Comparison of ENCODE assay signal across 8 mouse cellular contexts in genomic region chr11:89186911-89187621, GRCm38 (mm10).
DNase-seq lines count a peak whose midpoint lies in the region; ATAC-seq and TF ChIP-seq lines count a peak whose summit lies in the region.

No protein-coding gene starts in this region.

- peak; percentile 93 for ATAC-seq in embryonic facial prominence, embryonic 14.5 days (ENCODE audit: low read depth)
- ATAC-seq in intestine, postnatal 0 days: peak; percentile 67; the same call in 1 of the 2 replicates
- peak; percentile 70 for ATAC-seq in midbrain, embryonic 14.5 days (ENCODE audit: low FRiP score, low TSS enrichment)
- no peak for ATAC-seq in erythroid progenitor cell, adult 5-6 weeks (replicated peaks; ENCODE audit: low FRiP score, poor library complexity, severe bottlenecking)

- H3K27me3 ChIP-seq in embryonic facial prominence, embryonic 14.5 days (replicated peaks; ENCODE audit: control insufficient read depth, insufficient read depth, low read length): no peaks in the 10 kb centered on the region
- H3K27me3 ChIP-seq in intestine, postnatal 0 days (replicated peaks; ENCODE audit: control insufficient read depth, insufficient read depth, low read length): no peaks in the 10 kb centered on the region
- no peaks in the 10 kb centered on the region for H3K27me3 ChIP-seq in midbrain, embryonic 14.5 days (ENCODE audit: control insufficient read depth, insufficient read depth, low read length)
- no peaks in the 10 kb centered on the region for H3K27me3 ChIP-seq in testis, adult 2 months (ENCODE audit: control insufficient read depth, insufficient read depth, low read length)

- no peak for TF ChIP-seq CTCF in intestine, postnatal 0 days (IDR thresholded peaks at IDR 0.05; ENCODE audit: low read depth)
- no peak for TF ChIP-seq CTCF in testis, adult 2 months (IDR thresholded peaks at IDR 0.05; ENCODE audit: control insufficient read depth, insufficient read depth, insufficient replicate concordance, low read depth, low read length)

- intact Hi-C loops in left cerebral cortex, postnatal 4 days (cut with DNase I): no loop called here

- H3K4me2 ChIP-seq in embryonic facial prominence, embryonic 14.5 days (ENCODE audit: low read depth, low read length): peak overlapping the region; percentile 51
- peak overlapping the region; percentile 33 for H3K4me2 ChIP-seq in intestine, postnatal 0 days (replicated peaks; ENCODE audit: low read depth)
- H3K4me2 ChIP-seq in midbrain, embryonic 14.5 days (ENCODE audit: low read length): peak overlapping the region; percentile 43

- no peak for TF ChIP-seq POLR2A in testis, adult 2 months (IDR thresholded peaks at IDR 0.05; ENCODE audit: control insufficient read depth, low read depth, low read length)

- H3K9ac ChIP-seq in embryonic facial prominence, embryonic 14.5 days (ENCODE audit: low read depth, low read length): peak overlapping the region; percentile 32; the same call in 1 of the 2 replicates
- H3K9ac ChIP-seq in intestine, postnatal 0 days (ENCODE audit: low read depth, low read length): 0 out of 2 replicates have a peak overlapping the region, but pooled peaks have one; percentile 1
- no peak overlapping the region; the same call in 1 of the 2 replicates for H3K9ac ChIP-seq in midbrain, embryonic 14.5 days (replicated peaks; ENCODE audit: low read length)

- H3K36me3 ChIP-seq in embryonic facial prominence, embryonic 14.5 days (ENCODE audit: control insufficient read depth, insufficient read depth, low read length): no peaks in the 10 kb centered on the region
- no peaks in the 10 kb centered on the region for H3K36me3 ChIP-seq in intestine, postnatal 0 days (ENCODE audit: control insufficient read depth, insufficient read depth)
- H3K36me3 ChIP-seq in midbrain, embryonic 14.5 days (ENCODE audit: control insufficient read depth, insufficient read depth, low read length): no peaks in the 10 kb centered on the region
- H3K36me3 ChIP-seq in testis, adult 2 months (ENCODE audit: control insufficient read depth, insufficient read depth, low read length): no peaks in the 10 kb centered on the region

- peak overlapping the region; percentile 20 for H3K4me3 ChIP-seq in embryonic facial prominence, embryonic 14.5 days (ENCODE audit: low read depth, low read length)
- H3K4me3 ChIP-seq in intestine, postnatal 0 days (ENCODE audit: low read depth, low read length): no peak overlapping the region
- peak overlapping the region; percentile 4; the same call in 1 of the 2 replicates for H3K4me3 ChIP-seq in midbrain, embryonic 14.5 days (replicated peaks; ENCODE audit: low read depth, low read length)
- H3K4me3 ChIP-seq in testis, adult 2 months (ENCODE audit: control insufficient read depth, low read depth, low read length): peak overlapping the region; percentile 24

- peak overlapping the region; percentile 71 for H3K27ac ChIP-seq in embryonic facial prominence, embryonic 14.5 days (replicated peaks; ENCODE audit: low read depth, low read length)
- H3K27ac ChIP-seq in intestine, postnatal 0 days (ENCODE audit: low read depth, low read length): no peak overlapping the region
- H3K27ac ChIP-seq in midbrain, embryonic 14.5 days (replicated peaks; ENCODE audit: low read depth, low read length): peak overlapping the region; percentile 14; the same call in 1 of the 2 replicates
- no peak overlapping the region for H3K27ac ChIP-seq in testis, adult 2 months (ENCODE audit: control insufficient read depth, insufficient read depth, low read depth, low read length)

- 3% methylated on average over 23 of the region's 26 CpGs for WGBS in embryonic facial prominence, embryonic 14.5 days
- 10% methylated on average over 26 of the region's 26 CpGs for WGBS in intestine, postnatal 0 days
- 8% methylated on average over 26 of the region's 26 CpGs for WGBS in midbrain, embryonic 14.5 days

- no peaks in the 10 kb centered on the region for H3K9me3 ChIP-seq in embryonic facial prominence, embryonic 14.5 days (ENCODE audit: control insufficient read depth, low read length)
- no peaks in the 10 kb centered on the region for H3K9me3 ChIP-seq in intestine, postnatal 0 days (ENCODE audit: control insufficient read depth)
- no peaks in the 10 kb centered on the region for H3K9me3 ChIP-seq in midbrain, embryonic 14.5 days (ENCODE audit: control insufficient read depth, low read length)

- peaks cover 16% of the 10 kb centered on the region for H3K4me1 ChIP-seq in embryonic facial prominence, embryonic 14.5 days (ENCODE audit: control insufficient read depth, insufficient read depth, low read length)
- H3K4me1 ChIP-seq in intestine, postnatal 0 days (replicated peaks; ENCODE audit: control insufficient read depth, insufficient read depth, low read length): no peaks in the 10 kb centered on the region
- peaks cover 6% of the 10 kb centered on the region for H3K4me1 ChIP-seq in midbrain, embryonic 14.5 days (ENCODE audit: control insufficient read depth, insufficient read depth, low read length)
- peaks cover 5% of the 10 kb centered on the region; the same call in 1 of the 2 replicates for H3K4me1 ChIP-seq in testis, adult 2 months (ENCODE audit: control insufficient read depth, insufficient read depth, low read length)

- peak; percentile 86 for DNase-seq in adrenal gland, postnatal 36 days
- peak; percentile 92 for DNase-seq in embryonic facial prominence, embryonic 14.5 days (ENCODE audit: low spot score)
- peak; percentile 73 to 83 for DNase-seq in heart, adult 18-20 months
- peak; percentile 83 for DNase-seq in left cerebral cortex, postnatal 4 days
- DNase-seq in midbrain, embryonic 14.5 days: peak; percentile 75

Comparison
In these comparisons a context has a peak if more than half of its experiments do, and no peak if none do; other contexts are left out.
1. H3K27ac ChIP-seq: peak in embryonic facial prominence, embryonic 14.5 days (single experiment) and midbrain, embryonic 14.5 days (single experiment); none in intestine, postnatal 0 days (single experiment) and testis, adult 2 months (single experiment).
2. Peak in every context shown above with its lines, with median percentiles within 50 percentile points of each other: DNase-seq and H3K4me2 ChIP-seq.